Mouse (Mus musculus) adrenal gland, adult 2 months (tissue): ENCODE data around the gene Hist1h2bp. TPM values are rescaled to one million over a fixed set of nuclear protein-coding genes. Genes with fewer than 3 reads are reported as not detected.
"Not testable (repeated sequence)": the region's sequence is repeated elsewhere in the genome, so short reads cannot be mapped to it uniquely, and the experiment has no call there.

Experiments
- DNase-seq: peaks from one replicate; pipeline ENCODE4 v3.0.0; 2021
- polyA plus RNA-seq: library from polyadenylated mRNA; depleted of rRNA; stranded (reverse); fragments of >200 nt; gene quantifications from 2 replicates; pipeline ENCODE4 v1.2.3, GENCODE M21; 2012
- total RNA-seq, 2 experiments: library from RNA; stranded (reverse); gene quantifications; 2 replicates each; pipeline ENCODE4 v1.2.3; 2021

Gene Hist1h2bp
- total and polyA plus RNA-seq, 3 experiments = 8.5 to 10.7 TPM; not detected in 1

DNA sequence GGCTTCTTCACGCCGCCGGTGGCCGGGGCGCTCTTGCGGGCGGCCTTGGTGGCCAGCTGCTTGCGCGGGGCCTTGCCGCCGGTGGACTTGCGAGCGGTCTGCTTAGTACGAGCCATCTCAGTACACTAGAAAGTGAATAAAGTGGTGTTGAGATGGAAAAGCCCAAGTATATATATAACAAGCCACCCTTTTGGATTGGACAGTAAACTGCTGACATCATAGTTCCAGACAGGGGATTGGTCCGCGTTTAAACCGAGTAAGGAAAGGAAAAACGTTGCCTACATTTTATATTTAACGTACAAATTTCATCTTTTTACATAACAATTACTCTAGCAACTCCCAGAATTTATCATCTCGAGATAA is 4.0 kb upstream of the Hist1h2bp start, which contains the start of gene Hist1h3i:
TSS of gene Hist1h3i (minus strand) at position 116 of the 363 bp plus-strand sequence.
- peak; percentile 79 for DNase-seq

DNA sequence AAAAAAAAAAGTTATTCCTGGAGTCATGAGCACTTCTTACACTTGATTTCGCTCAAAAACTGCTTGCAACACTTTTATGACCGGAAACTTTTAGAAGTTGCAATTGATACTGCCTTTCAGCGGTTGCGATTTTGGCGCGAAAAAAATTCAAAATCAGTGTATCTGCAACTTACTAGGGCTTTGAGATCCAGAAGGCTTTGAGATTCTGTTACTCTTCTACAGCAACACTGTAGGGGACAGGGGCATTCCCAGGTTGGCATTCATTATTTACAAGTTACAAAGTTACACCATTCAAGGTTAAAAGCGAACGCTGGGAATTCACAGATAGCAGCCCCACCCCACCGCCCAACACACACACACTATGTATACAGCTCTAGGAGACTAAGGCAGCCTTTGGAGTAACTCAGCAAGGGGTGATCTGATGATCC is 3.5 kb upstream of the Hist1h2bp start:
- no peak for DNase-seq

DNA sequence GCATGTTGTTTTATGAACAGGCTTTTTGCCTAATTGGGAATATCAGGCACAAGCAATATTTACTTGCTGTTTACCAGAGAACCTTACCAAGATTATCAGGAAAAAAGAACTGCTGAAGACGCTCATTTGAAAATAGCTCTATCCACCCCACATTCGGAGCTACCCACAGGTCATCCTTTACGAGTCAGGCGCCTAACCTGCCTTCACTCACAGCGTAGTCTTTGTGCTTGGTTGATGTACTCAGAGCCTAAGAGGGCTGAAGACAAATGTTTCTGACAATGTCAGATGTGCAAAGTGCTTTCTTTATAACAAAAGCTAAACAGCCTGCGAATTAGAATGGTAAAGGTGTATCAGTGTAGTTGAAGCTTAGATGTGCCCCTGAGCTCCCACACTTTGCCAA is 3.0 kb upstream of the Hist1h2bp start:
- no peak for DNase-seq

DNA sequence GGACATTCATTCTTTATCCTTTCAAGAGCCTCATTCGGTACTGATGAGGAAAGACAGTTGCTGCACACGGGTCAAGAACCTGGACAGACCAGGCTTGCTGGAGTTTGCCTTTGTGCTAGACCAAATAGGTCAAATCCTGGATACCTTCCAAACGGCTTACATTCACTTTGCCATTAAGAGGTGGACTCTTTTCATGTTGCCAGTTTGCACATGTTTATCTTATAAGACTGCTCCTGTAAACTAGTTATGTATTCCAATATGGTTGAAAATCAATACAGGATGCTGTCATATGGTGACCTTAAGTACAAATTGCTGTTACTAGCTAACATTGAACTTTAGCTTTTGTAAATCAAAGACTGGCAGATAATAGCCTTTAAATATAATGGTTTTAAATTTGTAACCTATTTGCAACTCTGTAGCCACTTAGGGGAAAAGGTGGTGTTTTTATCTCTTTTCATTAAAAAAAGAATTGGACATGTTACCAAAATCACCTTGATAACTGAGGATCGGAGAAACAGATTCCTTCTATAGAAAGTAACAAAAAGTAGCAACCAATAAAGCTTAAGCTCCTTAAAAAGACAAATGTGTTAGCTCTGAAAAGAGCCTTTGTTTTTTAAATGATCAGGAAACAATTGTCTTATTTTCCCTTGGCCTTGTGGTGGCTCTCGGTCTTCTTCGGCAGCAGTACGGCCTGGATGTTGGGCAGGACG is 917 bp upstream of the Hist1h2bp start:
- DNase-seq = no peak

DNA sequence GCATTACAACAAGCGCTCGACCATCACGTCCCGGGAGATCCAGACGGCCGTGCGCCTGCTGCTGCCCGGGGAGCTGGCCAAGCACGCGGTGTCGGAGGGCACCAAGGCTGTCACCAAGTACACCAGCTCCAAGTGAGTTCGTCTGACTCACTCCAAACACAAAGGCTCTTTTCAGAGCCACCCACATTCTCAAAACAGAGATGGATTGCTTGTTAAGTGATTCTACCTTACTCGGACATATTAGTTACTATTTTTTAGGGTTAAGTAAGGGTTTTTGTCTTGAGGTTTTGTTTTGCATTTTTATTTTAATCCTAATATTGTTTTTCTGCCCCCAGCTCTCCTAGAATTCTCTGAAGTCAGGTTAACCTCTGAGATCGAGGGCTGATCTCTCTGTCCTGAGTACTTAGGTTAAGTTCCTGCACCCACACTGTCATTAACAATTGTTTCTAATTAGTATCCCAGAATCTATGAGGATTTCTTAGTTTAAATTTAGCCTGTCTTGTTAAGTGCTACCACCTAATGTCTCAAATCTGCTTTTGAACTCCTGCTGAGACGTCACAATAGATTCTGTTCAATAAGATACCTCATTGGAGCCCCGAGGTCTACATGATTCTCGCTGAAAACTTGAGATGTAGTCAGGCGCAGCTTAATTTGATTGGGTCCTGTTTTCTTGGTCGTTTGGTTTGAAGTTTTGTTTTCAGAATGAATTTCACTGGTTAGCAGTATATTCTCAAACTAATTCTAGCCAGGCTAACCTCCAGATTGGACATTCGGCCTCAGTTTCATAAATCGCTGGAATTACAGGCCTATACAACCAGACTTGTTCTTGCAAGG is 716 bp downstream of the Hist1h2bp start:
- DNase-seq = no peak

DNA sequence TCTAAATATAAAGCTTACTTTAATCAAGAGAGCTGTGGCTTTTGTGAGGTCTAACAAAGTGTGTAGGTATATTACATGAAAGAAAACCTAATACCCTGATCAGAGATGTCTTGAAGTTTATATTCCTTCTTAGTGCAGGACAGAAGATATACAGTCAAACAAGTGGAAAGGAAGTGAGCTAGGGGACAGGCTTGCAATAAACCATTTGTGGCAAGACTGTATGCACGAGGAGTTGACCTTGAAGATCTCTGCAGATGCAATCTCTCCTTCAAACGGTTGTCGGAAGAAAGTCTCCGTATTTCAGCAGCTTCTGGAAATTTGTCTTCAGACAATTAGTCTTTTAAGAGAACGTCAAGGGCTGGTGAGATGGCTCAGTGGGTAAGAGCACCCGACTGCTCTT is 2.7 kb downstream of the Hist1h2bp start:
- DNase-seq = no peak

DNA sequence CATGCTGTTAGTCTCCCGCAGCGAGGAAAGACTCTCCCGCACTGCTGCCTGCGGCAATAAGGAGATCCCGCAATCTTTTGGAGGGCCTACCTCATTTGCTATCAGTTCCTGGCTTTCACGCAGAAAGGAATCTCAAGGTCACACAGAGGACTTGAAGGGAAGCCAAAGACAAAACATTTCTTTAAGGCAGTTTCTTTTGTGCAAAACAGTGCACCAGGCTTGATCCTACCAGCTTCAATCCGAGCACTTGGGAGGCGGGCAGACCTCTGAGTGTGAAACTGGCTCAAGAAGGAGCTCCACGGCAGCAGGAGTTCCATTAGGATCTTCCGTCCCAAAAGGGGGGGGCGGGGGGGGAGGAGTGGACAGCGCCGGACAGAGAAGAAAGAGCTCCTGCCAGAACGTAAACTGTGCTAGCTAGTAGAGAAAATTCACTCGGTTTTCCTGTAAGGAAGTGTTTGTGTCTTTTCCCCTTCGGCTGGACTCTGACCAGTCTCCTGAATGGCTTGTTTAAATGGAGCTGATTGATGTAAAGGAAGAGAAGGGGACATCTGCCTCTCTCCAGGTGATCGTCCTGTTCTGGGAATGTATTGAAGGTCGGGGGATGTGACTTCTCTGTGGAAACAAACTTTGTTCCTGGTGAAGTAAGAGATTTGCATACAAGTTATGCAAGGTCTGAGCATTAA is 3.5 kb downstream of the Hist1h2bp start:
- peak; percentile 14 for DNase-seq

DNA sequence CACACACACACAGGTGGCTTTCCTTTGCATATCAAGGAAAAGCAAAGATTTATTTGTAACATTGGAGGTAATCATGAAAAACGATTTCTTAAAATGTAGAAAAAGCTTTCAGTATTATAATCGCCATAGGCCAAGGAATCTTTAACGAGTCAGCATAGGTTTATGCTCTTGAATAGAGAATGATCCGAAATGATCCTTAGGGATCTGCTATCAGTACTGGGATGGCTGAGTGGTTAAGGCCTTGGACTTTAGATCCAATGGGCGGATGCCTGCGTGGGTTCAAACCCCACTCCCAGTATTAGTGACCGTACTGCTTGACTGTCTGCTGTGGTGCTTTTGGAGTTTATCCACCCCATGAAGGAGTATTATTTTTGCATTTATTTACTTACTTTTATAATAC is 8.3 kb downstream of the Hist1h2bp start:
- no peak for DNase-seq

DNA sequence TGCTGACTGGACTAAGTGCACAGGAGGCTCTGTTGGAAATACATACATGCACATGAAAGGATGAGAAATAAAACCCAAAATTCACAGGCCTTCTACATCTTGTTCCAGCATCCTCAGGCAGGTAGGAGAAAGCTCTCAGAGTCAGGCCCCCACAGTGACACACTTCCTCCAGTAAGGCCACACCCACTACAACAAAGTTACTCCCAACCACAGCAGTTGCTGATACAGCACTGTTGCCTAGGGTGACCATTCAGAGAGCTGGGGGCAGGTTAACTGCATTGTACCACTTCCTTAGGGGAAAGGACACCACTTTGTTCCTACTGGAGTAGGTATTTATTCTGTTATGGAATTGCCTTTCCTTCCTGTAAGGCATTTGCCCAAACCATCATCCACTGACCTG is 9.9 kb downstream of the Hist1h2bp start:
- not testable (repeated sequence) for DNase-seq

DNA sequence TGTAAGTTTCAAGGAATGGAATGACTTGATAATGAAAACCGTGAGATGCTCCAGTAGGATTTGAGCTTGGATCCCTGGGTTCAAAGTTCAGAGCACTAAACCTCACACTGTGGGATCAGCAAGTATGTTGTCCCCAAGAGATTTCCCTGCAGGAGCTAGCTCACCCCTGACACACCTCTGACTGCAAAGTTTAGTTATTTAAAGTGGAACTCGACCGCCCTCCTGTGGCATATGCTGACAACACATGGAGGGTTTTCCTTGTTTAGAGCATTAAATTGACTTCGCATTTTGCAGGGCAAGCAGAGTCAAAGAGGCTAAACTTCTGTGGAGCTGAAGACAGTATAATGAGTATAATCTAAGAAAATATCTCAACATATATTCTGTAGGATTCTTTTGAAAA is 15.8 kb downstream of the Hist1h2bp start:
- DNase-seq = not testable (repeated sequence)

DNA sequence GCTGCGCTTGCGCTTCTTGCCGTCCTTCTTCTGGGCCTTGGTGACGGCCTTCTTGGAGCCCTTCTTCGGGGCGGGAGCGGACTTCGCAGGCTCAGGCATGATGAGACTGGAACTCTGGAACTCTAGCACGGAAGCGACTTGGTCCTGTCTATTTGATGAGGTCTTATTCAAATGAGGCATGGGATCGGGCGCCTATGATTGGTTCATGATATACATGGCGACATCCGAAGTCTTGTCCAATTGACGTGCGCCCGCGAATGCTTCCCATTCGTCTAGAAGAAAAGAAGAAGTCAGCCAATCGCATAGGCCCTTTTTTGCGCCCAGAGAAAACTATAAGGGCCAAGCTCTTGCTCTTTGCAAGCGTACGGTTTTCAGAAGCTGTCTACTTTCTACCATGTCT is 22.8 kb downstream of the Hist1h2bp start, which contains the start of the genes Hist1h2bq and Hist1h2ao:
TSS of gene Hist1h2bq (minus strand) at position 125 of the 400 bp plus-strand sequence.
TSS of gene Hist1h2ao (plus strand) at position 393 of the 400 bp plus-strand sequence.
- not testable (repeated sequence) for DNase-seq

DNA sequence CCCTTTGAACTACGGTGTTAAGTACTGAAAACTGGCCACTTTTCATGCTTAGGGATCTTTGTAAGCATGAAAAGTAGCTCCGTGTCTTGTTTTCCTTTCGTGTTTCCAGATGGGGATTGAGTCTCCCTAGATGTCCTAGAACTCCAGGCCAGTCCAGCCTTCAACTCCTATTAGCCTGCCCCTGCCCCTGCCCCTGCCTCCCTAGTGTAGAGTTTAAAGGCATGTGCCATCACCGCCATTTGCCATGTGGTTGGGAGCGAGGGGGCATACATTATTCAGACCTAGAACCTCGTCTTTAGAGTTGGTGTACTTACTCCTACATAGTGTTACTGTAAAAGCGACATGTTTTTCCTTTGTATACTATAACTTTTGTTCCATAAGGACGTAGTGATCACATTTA is 23.8 kb downstream of the Hist1h2bp start:
- not testable (repeated sequence) for DNase-seq

DNA sequence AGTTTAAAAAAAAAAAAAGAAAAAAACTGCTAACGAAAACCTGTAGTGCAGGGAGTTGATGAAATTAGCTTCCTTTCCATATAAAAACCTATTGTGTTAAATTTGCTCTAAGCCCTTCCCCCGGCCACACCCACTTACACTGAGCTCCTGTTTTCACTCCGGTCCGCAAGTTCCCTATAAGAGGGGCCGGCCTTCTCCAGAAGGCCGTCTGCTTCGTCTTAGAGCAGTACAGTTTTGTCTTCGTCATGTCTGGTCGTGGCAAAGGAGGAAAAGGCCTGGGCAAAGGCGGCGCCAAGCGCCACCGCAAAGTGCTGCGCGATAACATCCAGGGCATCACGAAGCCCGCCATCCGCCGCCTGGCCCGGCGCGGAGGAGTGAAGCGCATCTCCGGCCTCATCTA is 24.3 kb downstream of the Hist1h2bp start, which contains the start of gene Hist1h4m:
TSS of gene Hist1h4m (plus strand) at position 208 of the 400 bp plus-strand sequence.
- peak; percentile 81 for DNase-seq

DNA sequence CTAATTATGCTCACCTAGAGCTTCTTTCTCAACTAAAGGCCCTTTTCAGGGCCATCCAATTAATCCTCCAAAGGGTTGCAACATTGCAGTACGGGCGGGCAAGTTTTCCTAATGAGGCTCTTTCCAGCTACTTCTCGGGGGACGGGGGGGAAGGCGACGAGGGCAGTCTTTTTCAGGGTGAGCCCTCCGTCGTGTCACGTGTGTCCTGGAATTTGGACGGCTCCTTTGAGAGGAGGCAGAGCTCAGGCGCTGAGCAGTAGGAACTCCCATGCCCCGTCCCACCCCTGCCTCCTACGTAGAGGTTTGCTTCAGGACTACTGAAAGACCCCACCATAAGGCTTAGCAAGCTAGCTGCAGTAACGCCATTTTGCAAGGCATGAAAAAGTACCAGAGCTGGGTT is 24.8 kb downstream of the Hist1h2bp start:
- DNase-seq = not testable (repeated sequence)

DNA sequence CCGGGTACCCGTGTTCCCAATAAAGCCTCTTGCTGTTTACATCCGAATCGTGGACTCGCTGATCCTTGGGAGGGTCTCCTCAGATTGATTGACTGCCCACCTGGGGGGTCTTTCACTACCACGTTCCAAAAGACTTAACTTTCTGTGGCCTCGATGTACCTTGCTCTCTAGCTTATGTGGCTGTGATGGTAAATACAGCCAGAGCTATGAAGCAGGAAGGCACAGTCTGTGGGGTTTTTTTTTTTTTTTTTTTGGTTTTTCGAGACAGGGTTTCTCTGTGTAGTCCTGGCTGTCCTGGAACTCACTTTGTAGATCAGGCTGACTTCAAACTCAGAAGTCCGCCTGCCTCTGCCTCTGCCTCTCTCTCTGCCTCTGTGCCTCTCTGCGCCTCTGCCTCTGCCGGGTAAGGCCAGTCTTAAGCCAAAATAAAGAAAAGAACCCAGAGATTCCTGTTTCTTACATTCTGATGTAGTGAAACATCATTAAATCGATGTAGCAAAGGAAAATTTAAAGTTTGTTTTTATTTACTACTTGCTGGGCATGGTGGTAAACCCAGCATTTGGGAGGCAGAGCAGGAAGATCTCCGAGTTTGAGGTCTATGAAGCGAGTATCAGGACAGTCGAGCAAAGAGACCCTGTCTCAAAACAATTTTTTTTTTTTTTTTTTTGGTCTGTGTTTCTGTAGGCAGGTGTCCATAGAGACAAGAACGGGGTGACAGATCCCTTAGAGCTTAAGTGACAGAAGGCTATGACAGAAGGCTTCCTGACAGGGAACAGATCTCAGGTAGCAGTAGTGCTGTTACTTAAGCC is 33.0 kb downstream of the Hist1h2bp start:
- not testable (repeated sequence) for DNase-seq

DNA sequence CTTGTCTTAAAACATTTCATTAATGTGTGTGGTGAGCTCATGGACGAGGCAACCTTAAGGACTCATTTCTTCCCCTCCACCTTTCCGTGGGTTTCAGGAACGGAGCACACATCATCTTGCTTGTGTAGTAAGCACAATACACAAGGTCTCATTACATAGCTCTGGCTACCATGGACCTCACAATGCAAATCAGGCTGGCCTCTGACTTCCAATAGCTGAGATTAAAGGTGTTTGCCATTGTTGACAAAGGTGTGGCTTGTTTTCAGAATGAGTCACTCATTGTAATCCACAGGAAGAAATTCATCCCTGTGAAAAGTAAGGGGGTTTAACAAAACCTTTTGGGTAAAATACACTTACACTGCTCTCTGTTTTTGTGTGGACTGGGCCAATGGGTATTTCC is 41.2 kb downstream of the Hist1h2bp start:
- DNase-seq = no peak

DNA sequence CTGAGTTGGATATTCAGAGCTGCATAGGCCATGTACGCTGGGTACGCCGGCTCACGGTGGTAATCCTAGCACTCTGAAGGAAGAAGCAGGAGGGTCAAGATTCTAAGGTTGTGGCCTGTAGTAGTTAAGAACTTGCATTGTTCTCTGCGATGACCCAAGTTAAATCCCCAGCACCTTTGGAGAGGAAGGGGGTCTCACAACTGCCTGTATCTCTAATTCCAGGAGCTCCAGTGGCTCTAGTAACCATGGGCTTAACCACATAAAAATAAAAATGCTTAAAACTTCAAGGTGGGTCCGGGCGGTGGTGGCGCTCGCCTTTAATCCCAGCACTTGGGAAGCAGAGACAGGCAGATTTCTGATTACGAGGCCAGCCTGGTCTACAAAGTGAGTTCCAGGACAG is 43.1 kb downstream of the Hist1h2bp start:
- no peak for DNase-seq

DNA sequence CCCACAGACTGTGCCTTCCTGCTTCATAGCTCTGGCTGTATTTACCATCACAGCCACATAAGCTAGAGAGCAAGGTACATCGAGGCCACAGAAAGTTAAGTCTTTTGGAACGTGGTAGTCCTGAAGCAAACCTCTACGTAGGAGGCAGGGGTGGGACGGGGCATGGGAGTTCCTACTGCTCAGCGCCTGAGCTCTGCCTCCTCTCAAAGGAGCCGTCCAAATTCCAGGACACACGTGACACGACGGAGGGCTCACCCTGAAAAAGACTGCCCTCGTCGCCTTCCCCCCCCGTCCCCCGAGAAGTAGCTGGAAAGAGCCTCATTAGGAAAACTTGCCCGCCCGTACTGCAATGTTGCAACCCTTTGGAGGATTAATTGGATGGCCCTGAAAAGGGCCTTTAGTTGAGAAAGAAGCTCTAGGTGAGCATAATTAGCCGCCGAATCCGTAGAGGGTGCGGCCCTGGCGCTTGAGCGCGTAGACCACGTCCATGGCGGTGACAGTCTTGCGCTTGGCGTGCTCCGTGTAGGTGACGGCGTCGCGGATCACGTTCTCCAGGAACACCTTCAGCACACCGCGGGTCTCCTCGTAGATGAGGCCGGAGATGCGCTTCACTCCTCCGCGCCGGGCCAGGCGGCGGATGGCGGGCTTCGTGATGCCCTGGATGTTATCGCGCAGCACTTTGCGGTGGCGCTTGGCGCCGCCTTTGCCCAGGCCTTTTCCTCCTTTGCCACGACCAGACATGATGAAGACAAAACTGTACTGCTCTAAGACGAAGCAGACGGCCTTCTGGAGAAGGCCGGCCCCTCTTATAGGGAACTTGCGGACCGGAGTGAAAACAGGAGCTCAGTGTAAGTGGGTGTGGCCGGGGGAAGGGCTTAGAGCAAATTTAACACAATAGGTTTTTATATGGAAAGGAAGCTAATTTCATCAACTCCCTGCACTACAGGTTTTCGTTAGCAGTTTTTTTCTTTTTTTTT is 44.4 kb downstream of the Hist1h2bp start, which contains the start of gene Hist1h4n:
TSS of gene Hist1h4n (minus strand) at position 779 of the 977 bp plus-strand sequence.
- peak; percentile 71 for DNase-seq

DNA sequence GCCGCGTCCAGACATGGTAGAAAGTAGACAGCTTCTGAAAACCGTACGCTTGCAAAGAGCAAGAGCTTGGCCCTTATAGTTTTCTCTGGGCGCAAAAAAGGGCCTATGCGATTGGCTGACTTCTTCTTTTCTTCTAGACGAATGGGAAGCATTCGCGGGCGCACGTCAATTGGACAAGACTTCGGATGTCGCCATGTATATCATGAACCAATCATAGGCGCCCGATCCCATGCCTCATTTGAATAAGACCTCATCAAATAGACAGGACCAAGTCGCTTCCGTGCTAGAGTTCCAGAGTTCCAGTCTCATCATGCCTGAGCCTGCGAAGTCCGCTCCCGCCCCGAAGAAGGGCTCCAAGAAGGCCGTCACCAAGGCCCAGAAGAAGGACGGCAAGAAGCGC is 46.2 kb downstream of the Hist1h2bp start, which contains the start of the genes Hist1h2ap and Hist1h2br:
TSS of gene Hist1h2ap (minus strand) at position 47 of the 400 bp plus-strand sequence.
TSS of gene Hist1h2br (plus strand) at position 283 of the 400 bp plus-strand sequence.
- not testable (repeated sequence) for DNase-seq
